Mouse (Mus musculus) retina, postnatal 7 days (tissue): ENCODE results near the gene Sema4b.
A peak's percentile ranks its signal among the peaks of the same experiment; 100 is the strongest.

Experiments
- DNase-seq: peaks from one replicate; pipeline ENCODE4 v3.0.0-alpha.2; 2012; ENCODE audit warnings: low read depth, low spot score

The Sema4b gene

GRCm38 (mm10) chr7:80186531-80187296, at the start of gene Sema4b:
TSS of gene Sema4b (plus strand) at chr7:80186841.
- peak; percentile 75 for DNase-seq

DNA sequence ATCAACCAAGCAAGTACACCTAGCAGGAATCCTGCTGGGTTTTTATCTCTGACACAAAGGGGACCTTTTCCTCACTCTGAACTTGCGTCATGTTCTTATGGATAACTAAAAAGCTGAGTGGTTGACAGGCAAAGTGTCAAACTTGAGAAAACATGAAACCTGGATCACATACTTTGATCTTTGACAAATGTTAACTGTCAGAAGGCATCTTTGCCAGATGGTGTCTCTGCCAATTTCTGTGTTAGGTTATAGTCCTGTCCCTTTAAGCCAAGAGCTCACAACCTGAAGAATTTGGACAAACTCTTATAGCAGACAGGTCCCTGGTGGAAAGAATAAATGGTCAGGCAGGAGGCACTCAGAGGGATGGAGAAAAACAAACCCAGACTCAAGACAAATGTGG, 48.3 kb upstream of the Sema4b start:
- DNase-seq: no peak

DNA sequence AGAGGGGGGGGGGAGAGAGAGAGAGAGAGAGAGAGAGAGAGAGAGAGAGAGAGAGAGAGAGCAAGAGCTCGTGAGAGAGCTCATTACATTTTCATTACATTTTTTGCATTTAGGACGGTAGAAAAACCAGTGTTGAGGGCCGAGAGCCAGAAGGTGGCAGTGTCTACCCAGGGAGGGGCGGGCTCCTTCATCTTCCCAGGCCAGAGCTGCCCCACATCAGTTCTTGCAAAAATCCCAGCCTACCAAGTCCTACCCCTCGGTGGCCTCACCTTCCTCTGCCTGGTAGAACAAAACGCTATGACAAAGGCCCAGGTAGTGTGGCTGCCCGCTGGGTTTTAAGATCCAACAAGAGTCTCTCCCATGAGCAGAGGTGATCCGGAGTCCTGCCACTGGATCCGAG, 45.8 kb upstream of the Sema4b start:
- peak; percentile 57 for DNase-seq

DNA sequence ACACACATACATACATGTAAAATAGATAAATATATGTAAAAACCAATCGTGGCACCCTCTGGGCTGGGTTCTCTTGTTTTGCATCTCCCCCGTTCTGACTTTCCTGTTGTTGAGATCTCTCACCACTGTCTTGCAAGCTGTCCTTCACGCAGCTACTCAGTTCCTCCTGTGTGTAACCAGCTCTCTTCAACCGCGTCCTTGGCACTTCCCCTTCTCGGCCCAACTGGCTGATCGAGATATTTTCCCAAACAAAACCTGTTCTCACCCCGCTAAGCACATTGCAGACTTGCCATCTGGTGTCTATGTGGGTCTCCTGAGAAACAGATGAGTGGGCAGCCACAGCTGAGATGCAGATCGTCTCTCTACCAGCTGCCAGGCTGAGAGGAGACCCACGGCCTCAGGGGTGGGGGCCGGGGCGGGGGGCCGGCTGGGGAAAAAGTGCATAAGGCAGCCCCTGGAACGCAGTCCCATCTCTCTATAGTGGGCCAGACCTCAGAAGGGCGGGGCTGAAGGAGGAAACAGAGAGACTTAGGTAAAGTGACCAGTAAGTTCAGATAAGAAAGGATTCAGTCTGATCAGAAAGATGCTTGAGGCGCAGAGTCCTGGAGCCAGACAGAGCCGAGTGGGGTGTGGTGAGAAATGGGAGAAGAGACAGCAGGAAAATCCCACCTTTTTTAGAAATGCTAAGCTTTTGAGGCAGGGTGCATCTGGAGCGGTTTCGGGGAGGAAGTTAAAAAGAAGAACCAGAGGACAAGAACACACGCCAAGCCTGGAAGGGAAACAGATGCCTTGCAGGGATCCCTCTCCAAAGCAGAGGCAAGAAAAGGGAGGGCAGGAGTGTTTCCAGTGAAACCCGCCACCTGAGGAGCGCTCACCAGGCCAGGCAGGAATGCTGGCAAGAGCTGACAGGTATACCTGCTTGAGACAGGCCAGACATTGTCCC, 43.0 kb upstream of the Sema4b start:
- no peak for DNase-seq

DNA sequence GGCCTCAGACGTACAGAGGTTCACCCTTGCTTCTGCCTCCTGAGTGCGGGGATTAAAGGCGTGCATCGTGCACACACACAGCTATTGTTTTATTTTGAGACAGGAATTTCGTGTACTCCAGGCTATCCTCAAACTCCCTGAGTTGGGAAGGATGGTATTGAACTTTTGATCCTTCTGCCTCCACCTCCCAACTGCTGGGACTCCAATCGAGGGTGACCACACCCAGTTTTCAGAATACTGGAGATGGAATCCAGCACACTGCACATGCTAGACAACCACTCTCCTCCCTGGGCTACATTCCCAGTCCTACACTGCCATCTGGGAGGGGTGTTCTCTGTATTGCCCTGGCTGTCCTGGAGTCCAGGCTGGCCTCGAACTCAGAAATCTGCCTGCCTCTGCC, 41.9 kb upstream of the Sema4b start:
- no peak for DNase-seq

DNA sequence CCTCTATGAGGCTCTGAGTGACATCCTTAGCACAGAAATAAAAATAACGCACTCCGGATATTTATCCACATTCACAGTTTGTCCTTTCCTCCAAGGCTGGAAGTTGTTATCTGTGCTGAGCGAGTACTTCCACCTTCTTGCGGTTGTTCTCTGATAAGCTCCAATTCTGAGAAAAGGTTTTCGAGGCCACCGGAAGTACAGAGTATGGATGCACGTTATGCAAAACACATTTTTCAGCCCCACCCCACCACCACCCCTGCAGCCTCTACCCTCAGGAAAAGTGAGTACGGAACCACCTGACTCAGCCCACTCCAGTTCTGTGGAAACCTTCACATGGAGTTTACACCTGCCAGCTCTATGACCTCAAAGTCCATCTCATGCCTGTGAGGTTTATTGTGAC, 40.6 kb upstream of the Sema4b start:
- no peak for DNase-seq

- DNase-seq: no peak
These were observed 37.3 kb upstream of the Sema4b start for GRCm38 (mm10) chr7:80149356-80149755.

GRCm38 (mm10) chr7:80152152-80152551, 34.5 kb upstream of the Sema4b start:
- DNase-seq: no peak

GRCm38 (mm10) chr7:80152756-80153155, 33.9 kb upstream of the Sema4b start:
- no peak for DNase-seq

- DNase-seq: no peak
These were observed 32.0 kb upstream of the Sema4b start for GRCm38 (mm10) chr7:80154689-80155088.

- no peak for DNase-seq
These were observed 29.9 kb upstream of the Sema4b start for GRCm38 (mm10) chr7:80156711-80157227.

- no peak for DNase-seq
These were observed 28.0 kb upstream of the Sema4b start for GRCm38 (mm10) chr7:80158496-80159268.

DNA sequence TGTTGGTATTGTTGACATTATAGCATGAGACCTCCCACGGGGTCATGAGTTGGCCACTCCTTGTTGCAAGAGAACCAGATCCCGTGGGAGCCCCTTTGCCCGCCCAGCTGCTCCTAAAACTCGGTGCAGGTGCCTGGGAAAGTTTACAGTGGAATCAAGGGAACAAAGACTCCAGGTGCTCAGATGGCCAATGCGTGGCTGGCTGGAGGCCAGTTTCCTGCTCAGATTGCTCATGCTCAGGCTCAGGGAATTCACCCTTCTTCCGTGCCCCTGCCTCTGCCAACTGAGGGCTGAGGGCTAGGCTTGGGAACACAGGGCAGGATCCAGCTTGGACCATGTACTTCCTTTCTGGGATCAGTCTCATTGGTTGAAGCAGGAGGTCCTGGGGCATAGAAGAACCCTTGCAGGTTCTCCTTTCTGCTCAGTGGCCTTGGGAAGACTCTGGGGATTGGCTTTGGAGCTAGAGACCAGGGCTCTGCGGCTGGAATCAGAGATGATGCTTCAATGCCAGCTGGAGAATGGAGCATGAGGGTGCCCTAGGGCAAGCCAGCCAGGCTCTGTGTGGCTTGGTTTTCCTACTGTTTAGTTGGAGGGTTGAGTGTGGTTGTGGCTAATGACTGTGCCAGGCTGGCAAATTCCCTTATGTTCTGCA, 26.2 kb upstream of the Sema4b start:
- DNase-seq: no peak

- DNase-seq: no peak
These were observed 25.7 kb upstream of the Sema4b start for GRCm38 (mm10) chr7:80160945-80161306.

DNA sequence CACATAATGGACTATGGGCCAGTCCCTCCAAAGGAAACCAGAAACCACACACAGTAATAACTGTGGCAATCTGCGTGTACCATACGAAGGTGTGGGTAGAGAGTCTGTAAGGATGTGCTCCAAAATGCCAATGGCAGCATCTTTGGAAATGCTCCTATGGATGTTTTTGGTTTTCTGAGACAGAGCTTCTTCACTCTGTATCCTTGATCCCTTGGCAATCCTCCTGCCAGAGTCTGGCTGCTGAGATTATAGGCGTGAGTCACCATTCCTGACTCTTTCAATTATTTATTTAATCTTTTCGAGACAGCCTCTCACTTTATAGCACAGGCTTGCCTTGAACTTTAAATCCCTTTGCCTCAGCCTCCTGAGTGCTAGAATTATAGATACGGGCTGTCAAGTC, 21.2 kb upstream of the Sema4b start:
- no peak for DNase-seq

DNA sequence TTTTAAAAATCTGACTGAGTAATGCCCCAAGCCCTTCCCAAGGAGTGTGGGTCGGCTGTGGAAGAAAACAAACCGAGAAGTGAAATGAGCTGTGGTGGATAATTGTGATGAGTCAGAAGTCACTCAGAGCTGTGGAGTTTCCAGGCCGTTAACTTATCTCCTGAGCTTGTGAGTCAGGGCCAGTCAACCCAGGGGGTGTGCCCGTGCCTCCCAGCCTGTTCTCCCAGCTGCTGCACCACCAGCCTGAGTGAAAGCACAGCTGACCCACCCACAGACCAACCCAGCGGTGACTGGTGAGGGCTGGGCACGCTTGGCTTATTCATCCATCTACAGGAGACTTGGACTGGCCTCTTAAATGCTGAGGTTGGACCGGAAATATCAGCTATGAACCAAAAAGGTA, 19.9 kb upstream of the Sema4b start:
- no peak for DNase-seq

DNA sequence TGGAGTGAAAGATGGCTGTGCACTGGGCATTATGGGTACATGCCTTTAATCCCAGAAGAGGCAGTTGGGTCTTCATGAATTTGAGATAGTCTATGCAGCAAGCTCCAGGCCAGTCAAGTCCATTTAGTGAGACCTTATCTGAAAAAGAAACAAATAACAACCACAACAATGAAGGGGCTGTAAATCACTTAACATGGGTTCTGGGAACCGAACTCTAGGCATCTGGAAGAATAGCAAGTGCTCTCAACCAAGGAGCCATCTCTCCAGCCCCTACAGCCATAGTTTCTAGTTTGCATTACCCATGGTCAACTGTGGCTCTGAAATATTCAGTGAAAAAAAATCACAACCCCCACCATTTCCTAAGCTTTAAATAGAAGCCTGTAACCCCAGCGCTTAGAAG, 16.8 kb upstream of the Sema4b start:
- no peak for DNase-seq

DNA sequence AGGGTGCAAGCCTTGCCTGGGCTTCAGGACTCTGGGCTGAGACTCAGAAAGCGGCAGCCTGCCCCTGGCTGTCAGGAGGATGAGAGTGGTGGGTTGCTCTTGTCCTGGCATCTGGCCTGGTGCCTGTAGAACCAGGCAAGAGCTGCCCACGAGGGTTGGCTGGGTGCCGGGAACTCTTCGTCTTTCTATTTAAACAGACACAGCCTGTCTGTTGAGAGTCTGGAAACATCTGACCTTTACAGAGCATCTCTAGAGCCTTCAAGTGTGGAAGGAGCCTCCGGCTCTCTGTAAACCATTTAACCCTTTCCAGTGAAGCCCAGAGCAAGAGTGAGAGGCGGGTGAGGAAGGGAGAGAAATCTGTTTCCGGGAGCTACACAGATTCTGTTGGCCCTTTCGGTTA, 15.3 kb upstream of the Sema4b start:
- DNase-seq: no peak

DNA sequence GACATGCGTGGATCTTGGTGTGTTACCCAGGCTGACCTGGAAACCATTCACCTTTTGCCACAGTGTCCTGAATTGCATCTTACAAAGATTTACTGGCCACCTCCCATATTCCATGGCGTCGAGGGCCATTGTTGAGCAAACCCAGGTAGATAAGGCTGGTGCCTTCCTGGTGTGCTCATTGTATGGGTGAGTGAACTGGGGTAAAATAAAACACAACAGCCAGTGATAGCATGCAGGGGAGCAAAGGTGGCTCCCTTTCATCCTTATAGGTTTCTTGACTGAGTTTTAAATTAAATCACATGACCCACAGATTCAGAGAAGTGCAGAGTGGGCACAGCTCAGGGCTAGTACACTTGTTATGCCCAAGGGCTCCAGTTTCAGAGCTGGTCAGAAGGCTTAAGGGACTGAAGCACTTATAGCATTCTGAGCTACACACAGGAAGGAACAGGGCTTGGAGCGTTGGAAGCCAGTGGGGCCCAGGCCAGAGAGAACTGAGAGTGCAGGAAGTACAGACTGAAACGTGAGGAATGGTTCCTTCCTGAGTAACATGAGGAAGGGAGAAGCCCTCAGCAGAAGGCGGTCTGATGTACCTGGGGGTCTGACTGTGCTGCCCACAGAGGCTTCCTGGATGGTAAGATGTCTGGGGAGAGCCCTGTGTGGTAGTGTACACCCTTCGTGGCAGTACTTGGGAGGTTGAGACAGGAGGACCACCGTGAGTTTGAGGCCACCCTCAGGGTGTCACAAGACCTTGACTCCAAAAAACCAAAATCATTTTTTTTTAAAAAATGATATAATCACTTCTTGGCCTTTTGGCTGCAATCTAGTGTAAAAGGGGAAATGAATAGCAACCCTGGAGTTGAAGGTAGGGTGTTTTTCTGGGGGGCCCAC, 14.3 kb upstream of the Sema4b start:
- DNase-seq: no peak

- DNase-seq: no peak
These were observed 10.5 kb upstream of the Sema4b start for GRCm38 (mm10) chr7:80176159-80176558.
